Mouse (Mus musculus): ENCODE data around the gene Foxm1. TPM values are rescaled to one million over a fixed set of nuclear protein-coding genes. Genes with fewer than 3 reads are reported as not detected.
A peak's percentile ranks its signal among the peaks of the same experiment; 100 is the strongest.

Gene Foxm1
- total RNA-seq, 4 experiments from 2014 or later, result 0.07 to 0.31 (median 0.12) TPM; not detected in 1

GRCm38 (mm10) chr6:128423496-128424268 is 60.9 kb downstream of the Foxm1 start:
- DNase-seq (ENCODE audit: low spot score in 2 of 2), result no peak

- DNase-seq (ENCODE audit: low spot score in 2 of 2), result peak; percentile 92 to 95
Observed at GRCm38 (mm10) chr6:128424269-128425019, 61.7 kb downstream of the Foxm1 start, which contains the start of gene Itfg2. Itfg2 (minus strand) TSS chr6:128424931.

GRCm38 (mm10) chr6:128425046-128425445 is 62.3 kb downstream of the Foxm1 start:
- DNase-seq (ENCODE audit: low spot score in 2 of 2), result no peak

Other genes with a start within 250 kb of the Foxm1 start
- gene Tspan9, start 219.4 kb upstream of the Foxm1 start, total RNA-seq (2022), result 10 to 100 TPM; 27.4 to 36.6 (median 31.5) TPM
- gene Tead4, start 62.1 kb upstream of the Foxm1 start, total RNA-seq (2022), result 1 to 10 TPM; 6.0 to 8.1 (median 7.5) TPM
- 1 to 10 TPM; 5.8 to 7.9 (median 6.7) TPM for gene Tulp3, start 7.1 kb upstream of the Foxm1 start, total RNA-seq (2022)
- 1 to 10 TPM; 3.6 to 8.2 (median 5.6) TPM for gene Rhno1, start 56 bp upstream of the Foxm1 start, total RNA-seq (2022)
- gene Tex52, start 12.5 kb downstream of the Foxm1 start, total RNA-seq (2022), result not detected
- not detected for gene Gm44596, start 12.5 kb downstream of the Foxm1 start, total RNA-seq (2022)
- gene Nrip2, start 36.3 kb downstream of the Foxm1 start, total RNA-seq (2022), result 1 to 10 TPM in 3 of 4 experiments, under 1 TPM in 1; 0.63 to 2.0 (median 1.3) TPM
- 10 to 100 TPM in 3 of 4 experiments, 1 to 10 TPM in 1; 8.1 to 17.8 (median 16.6) TPM for gene Itfg2, start 62.0 kb downstream of the Foxm1 start, total RNA-seq (2022)
- 100 to 1,000 TPM; 113 to 133 (median 121) TPM for gene Fkbp4, start 75.7 kb downstream of the Foxm1 start, total RNA-seq (2022)
- under 1 TPM in 1 of 4 experiments, not detected in 3; 0.59 TPM for gene Pzp, start 163.8 kb downstream of the Foxm1 start, total RNA-seq (2022)
- gene A2ml1, start 218.6 kb downstream of the Foxm1 start, total RNA-seq (2022), result not detected